8 mouse cellular contexts compared by ENCODE assay signal in the genomic region with DNA sequence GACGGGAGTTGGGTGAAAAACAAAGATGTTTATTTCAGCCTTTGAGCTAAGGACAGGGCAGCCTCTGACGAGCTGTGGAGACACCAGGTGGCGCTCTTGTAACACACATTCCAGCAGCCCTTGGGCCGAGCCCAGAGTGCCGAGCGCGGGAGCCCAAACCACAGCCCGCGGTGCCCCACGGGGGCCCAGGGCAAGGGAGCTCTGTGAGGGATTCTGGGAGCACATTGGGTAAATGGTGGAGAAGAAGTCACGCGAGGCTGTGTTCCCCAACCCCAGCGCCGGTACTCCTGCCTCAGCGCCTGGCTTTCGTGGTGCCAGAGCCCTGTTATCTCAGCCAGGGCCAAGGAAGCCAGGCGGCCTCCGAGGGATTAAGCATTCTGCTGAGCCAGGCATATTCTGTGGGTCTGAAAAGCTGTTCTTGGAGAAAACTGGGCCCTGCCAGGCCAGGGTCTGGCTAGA. TPM values are rescaled to one million over a fixed set of nuclear protein-coding genes. Genes with fewer than 3 reads are reported as not detected.
A peak's percentile ranks its signal among the peaks of the same experiment; 100 is the strongest.
DNase-seq lines count a peak whose midpoint lies in the region; ATAC-seq and TF ChIP-seq lines count a peak whose summit lies in the region.

No protein-coding gene starts in this region.

- 0 out of 2 replicates have a peak, but pooled peaks cover 3% of the 10 kb centered on the region for H3K27me3 ChIP-seq in hindbrain, postnatal 0 days (ENCODE audit: insufficient read depth, low read length)

- H3K4me3 ChIP-seq in hindbrain, postnatal 0 days (ENCODE audit: low read length), result peak overlapping the region; percentile 14; the same call in 1 of the 2 replicates

- peak; percentile 94 for TF ChIP-seq CTCF in hindbrain, postnatal 0 days (IDR thresholded peaks at IDR 0.05; ENCODE audit: low read depth)

- peak; percentile 90 for DNase-seq in ZHBTc4 (ENCODE audit: low read depth, low spot score)
- DNase-seq in gastrocnemius, adult 8-10 months (ENCODE audit: low spot score in 2 of 2), result peak; percentile 72 to 74
- peak; percentile 89 for DNase-seq in hindbrain, postnatal 0 days (ENCODE audit: low spot score)
- peak; percentile 84 to 87 for DNase-seq in left cerebral cortex, adult 18-20 months (ENCODE audit: low spot score in 2 of 2)
- peak; percentile 75 for DNase-seq in right cerebral cortex, adult 18-20 months
- peak; percentile 77 for DNase-seq in urinary bladder, adult 2 months (ENCODE audit: low spot score)

- peaks cover 6% of the 10 kb centered on the region for H3K4me1 ChIP-seq in hindbrain, postnatal 0 days (ENCODE audit: insufficient read depth, low read length)

- H3K27ac ChIP-seq in hindbrain, postnatal 0 days, result no peak overlapping the region

- H3K4me2 ChIP-seq in hindbrain, postnatal 0 days (ENCODE audit: low read depth, low read length), result peak overlapping the region; percentile 57

- WGBS in hindbrain, postnatal 0 days, result 2% methylated on average over 18 of the region's 18 CpGs

- 0 out of 2 replicates have a peak overlapping the region, but pooled peaks have one; percentile 6 for H3K9ac ChIP-seq in hindbrain, postnatal 0 days (replicated peaks; ENCODE audit: low read length)

- H3K36me3 ChIP-seq in hindbrain, postnatal 0 days (ENCODE audit: insufficient read depth, low read length), result no peaks in the 10 kb centered on the region

- H3K9me3 ChIP-seq in hindbrain, postnatal 0 days (ENCODE audit: low read length), result no peaks in the 10 kb centered on the region

- ATAC-seq in common myeloid progenitor, adult 5-6 weeks (replicated peaks; ENCODE audit: low read depth, poor library complexity, severe bottlenecking), result peak; percentile 86
- ATAC-seq in hindbrain, postnatal 0 days, result peak; percentile 92
- peak; percentile 93 for ATAC-seq in megakaryocyte, adult 5-6 weeks (ENCODE audit: poor library complexity, severe bottlenecking)

RNA-seq across cellular contexts. Expression of a gene that starts 47.8 kb away (rescaled TPM):
- total RNA-seq in common myeloid progenitor, adult 5-6 weeks (2017), result not detected in 2 replicates
- total RNA-seq in gastrocnemius, adult 8-10 months (2022), result under 1 TPM; 0.20 to 0.48 (median 0.34) TPM
- 1.2 and 1.9 TPM in 2 replicates for total RNA-seq in hindbrain, postnatal 0 days (2014; rRNA removed)
- 1.1 and 1.4 TPM in 2 replicates for polyA plus RNA-seq in hindbrain, postnatal 0 days (2015; fragmentation: Nextera tagmentation; extraction: Ambion mirVana)
- under 1 TPM; 0.30 to 0.54 TPM for total RNA-seq in left cerebral cortex, adult 18-20 months (2021)
- not detected in 2 replicates for total RNA-seq in megakaryocyte, adult 5-6 weeks (2015)
- not detected in 2 replicates for total RNA-seq in megakaryocyte, adult 5-6 weeks (2017)
- 1.0 and 1.5 TPM in 2 replicates for polyA plus RNA-seq in urinary bladder, adult 2 months (2012; rRNA removed)

RNA-seq across cellular contexts. Expression of a gene that starts 59.5 kb away (rescaled TPM):
- total RNA-seq in common myeloid progenitor, adult 5-6 weeks (2017), result not detected in 2 replicates
- total RNA-seq in gastrocnemius, adult 8-10 months (2022), result not detected
- 2.1 and 3.0 TPM in 2 replicates for total RNA-seq in hindbrain, postnatal 0 days (2014; rRNA removed)
- 2.0 and 2.6 TPM in 2 replicates for polyA plus RNA-seq in hindbrain, postnatal 0 days (2015; fragmentation: Nextera tagmentation; extraction: Ambion mirVana)
- not detected for total RNA-seq in left cerebral cortex, adult 18-20 months (2021)
- not detected in 2 replicates for total RNA-seq in megakaryocyte, adult 5-6 weeks (2015)
- total RNA-seq in megakaryocyte, adult 5-6 weeks (2017), result not detected in 2 replicates
- polyA plus RNA-seq in urinary bladder, adult 2 months (2012; rRNA removed), result 0.21 and 0.29 TPM in 2 replicates
